Mouse (Mus musculus) testis, adult 2 months (tissue): ENCODE measurements around the gene Gpr180. TPM values are rescaled to one million over a fixed set of nuclear protein-coding genes. Genes with fewer than 3 reads are reported as not detected.

Source experiments
- H3K27ac ChIP-seq: fragments of 200-500 bp; 2 replicates; pipeline ENCODE4 v1.5.1; 2012; ENCODE audit warnings: low read depth, low read length; ENCODE audit not compliant: control insufficient read depth, insufficient read depth
- H3K27me3 ChIP-seq: fragments of 200-500 bp; 2 replicates; pipeline ENCODE4 v1.6.1; 2012; ENCODE audit warnings: mild to moderate bottlenecking, low read length, moderate library complexity; ENCODE audit not compliant: control insufficient read depth, insufficient read depth
- H3K36me3 ChIP-seq: fragments of 200-500 bp; 2 replicates; pipeline ENCODE4 v1.6.1; 2012; ENCODE audit warnings: mild to moderate bottlenecking, low read length; ENCODE audit not compliant: control insufficient read depth, insufficient read depth
- H3K4me1 ChIP-seq: fragments of 200-500 bp; 2 replicates; pipeline ENCODE4 v1.6.1; 2012; ENCODE audit warnings: low read length; ENCODE audit not compliant: control insufficient read depth, insufficient read depth
- H3K4me3 ChIP-seq: fragments of 200-500 bp; 2 replicates; pipeline ENCODE4 v1.5.1; 2012; ENCODE audit warnings: low read depth, mild to moderate bottlenecking, low read length, moderate library complexity, mixed read lengths; ENCODE audit not compliant: control insufficient read depth
- CTCF ChIP-seq: fragments of 200-500 bp; IDR thresholded peaks from 2 replicates; pipeline ENCODE4 v1.5.1; 2012; ENCODE audit warnings: low read depth, mild to moderate bottlenecking, inconsistent platforms, low read length, moderate library complexity; ENCODE audit not compliant: control insufficient read depth, insufficient read depth, insufficient replicate concordance
- POLR2A ChIP-seq: fragments of 200-500 bp; IDR thresholded peaks from 2 replicates; pipeline ENCODE4 v1.6.1; 2012; ENCODE audit warnings: low read depth, mild to moderate bottlenecking, inconsistent platforms, low read length, moderate library complexity; ENCODE audit not compliant: control insufficient read depth
- polyA plus RNA-seq: library from polyadenylated mRNA; depleted of rRNA; stranded (reverse); fragments of >200 nt; gene quantifications from 2 replicates; pipeline ENCODE4 v1.2.3, GENCODE M21; 2012; rRNA removed

Gene Gpr180
- polyA plus RNA-seq, 1 experiment: 26.3 TPM

GRCm38 (mm10) chr14:118212188-118212804, 75.3 kb downstream of the Gpr180 start:
- H3K27ac ChIP-seq: peak overlapping the region; percentile 47; the same call in 1 of the 2 replicates
- peak; percentile 30; the same call in 1 of the 2 replicates for TF ChIP-seq POLR2A
- TF ChIP-seq CTCF: no peak
- H3K4me3 ChIP-seq: peak overlapping the region; percentile 88
- H3K4me1 ChIP-seq: peaks cover 5% of the 10 kb centered on the region
- H3K36me3 ChIP-seq: no peaks in the 10 kb centered on the region
- H3K27me3 ChIP-seq: no peaks in the 10 kb centered on the region

Other genes starting within 250 kb of the Gpr180 start
- 4.0 and 5.0 TPM in 2 replicates for gene Dct, start 84.9 kb upstream of the Gpr180 start, polyA plus RNA-seq
- gene Tgds, start 4.4 kb upstream of the Gpr180 start, polyA plus RNA-seq: 3.2 and 3.5 TPM in 2 replicates
- gene Sox21, start 99.9 kb downstream of the Gpr180 start, polyA plus RNA-seq: 0.02 TPM in 1 of 2 replicates, not detected in the other
- gene Gm9376, start 129.8 kb downstream of the Gpr180 start, polyA plus RNA-seq: not detected in 2 replicates